Mouse (Mus musculus): ENCODE data around the gene Zfp775.
"Not testable (repeated sequence)": the region's sequence is repeated elsewhere in the genome, so short reads cannot be mapped to it uniquely, and the experiment has no call there.

Zfp775 gene

GRCm38 (mm10) chr6:48591221-48591845 is 10.5 kb upstream of the Zfp775 start:
- no peak for DNase-seq (ENCODE audit: low read depth, low spot score)

DNA sequence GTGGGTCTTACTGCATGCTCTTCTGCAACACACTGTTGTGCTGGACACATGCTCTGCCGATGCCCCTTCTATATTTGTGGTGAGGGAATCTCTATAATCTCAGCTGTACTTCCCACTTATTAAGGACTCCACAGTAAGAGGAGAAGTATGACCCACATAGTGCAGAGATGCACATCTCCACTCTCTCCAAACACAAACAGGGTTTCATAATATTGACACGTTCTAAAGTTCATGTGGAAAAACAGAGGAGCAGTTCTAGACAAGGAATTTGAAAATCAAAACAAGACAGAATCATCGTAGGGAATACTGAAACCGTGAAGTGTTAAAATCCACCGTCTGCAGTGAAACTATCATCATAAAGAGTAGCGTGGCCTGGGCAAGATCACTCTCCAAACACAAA is 10.0 kb upstream of the Zfp775 start:
- DNase-seq (ENCODE audit: low read depth, low spot score) = no peak

- DNase-seq (ENCODE audit: low read depth, low spot score) = peak; percentile 69
Observed at GRCm38 (mm10) chr6:48593158-48594042, 8.5 kb upstream of the Zfp775 start, which contains the start of the genes Repin1 and Gm44965. Gene Repin1 (plus strand): TSS chr6:48593883. Gene Gm44965 (plus strand): TSS chr6:48593941.

DNA sequence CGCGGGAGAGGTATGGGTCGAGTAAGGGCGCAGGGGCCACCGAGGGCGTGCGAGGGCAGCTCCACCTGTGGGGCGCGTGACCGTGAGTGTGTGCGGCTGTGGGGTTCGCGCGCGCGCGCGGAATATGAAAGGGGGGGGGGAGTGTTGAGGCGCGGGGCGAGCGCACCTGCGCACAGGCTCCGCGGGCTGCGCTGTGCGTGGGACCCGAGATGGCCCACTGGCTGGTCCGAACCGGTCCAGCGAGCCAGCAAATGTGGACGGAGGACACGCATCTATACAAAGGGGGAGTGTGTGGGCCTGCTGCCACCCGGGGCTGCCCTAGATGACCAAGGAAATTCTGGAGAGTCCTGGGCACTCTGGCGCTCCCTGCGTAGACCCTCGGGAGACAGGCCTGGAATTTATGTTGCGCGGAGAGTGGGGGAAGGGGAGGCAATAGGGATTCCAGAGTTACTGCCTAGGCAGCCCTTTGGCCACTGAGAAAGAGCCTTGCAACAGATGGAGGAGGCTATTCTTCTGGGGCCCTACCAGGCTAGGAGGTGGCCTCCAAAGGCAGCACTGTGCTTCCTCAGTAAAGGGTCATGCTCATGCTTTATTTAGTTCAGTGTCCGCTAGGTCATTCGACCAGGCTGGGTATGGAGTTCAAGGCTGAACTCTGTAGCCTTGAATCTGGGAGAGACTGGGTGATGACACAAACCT is 7.7 kb upstream of the Zfp775 start:
- DNase-seq (ENCODE audit: low read depth, low spot score) = peak; percentile 68

DNA sequence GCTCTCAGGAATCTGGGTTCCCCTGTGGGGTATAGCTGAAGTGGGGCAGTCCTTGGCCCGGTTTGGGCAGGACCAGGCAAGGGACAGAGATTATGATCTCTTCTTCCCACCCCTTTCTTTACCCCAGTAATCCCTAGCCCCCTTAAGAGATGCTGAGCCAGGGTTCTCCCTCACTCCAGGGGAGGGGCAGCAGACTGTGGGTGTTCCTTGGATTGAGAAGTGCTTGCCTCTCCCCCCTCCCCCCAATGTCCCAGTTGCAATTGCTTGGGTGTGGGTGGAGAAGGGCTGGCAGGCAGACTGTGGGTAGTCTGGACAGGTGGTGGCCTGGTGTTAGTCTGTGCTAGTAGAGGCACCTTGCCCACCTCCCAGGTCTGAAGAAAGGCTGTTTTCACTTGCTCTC is 6.6 kb upstream of the Zfp775 start:
- DNase-seq (ENCODE audit: low read depth, low spot score) = no peak

DNA sequence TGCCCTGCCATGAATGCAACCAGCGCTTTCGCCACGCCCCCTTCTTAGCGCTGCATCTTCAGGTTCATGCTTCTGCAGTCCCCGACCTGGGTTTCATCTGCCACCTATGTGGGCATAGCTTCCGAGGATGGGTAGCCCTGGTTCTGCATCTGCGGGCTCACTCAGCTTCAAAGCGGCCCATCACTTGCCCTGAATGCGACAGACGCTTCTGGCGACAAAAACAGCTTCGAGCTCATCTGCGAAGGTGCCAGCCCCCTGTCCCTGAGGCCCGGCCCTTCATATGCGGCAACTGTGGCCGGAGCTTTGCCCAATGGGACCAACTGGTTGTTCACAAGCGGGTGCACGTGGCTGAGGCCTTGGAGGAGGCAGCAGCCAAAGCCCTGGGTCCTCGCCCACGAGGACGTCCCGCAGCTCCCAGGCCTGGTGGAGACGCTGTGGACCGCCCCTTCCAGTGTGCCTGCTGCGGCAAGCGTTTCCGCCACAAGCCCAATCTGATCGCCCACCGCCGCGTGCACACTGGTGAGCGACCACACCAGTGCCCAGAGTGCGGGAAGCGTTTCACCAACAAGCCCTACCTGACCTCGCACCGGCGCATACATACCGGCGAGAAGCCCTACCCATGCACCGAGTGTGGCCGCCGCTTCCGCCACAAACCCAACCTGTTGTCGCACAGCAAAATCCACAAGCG is 5.2 kb upstream of the Zfp775 start:
- no peak for DNase-seq (ENCODE audit: low read depth, low spot score)

- no peak for DNase-seq (ENCODE audit: low read depth, low spot score)
Observed at GRCm38 (mm10) chr6:48597233-48597625, 4.6 kb upstream of the Zfp775 start.

DNA sequence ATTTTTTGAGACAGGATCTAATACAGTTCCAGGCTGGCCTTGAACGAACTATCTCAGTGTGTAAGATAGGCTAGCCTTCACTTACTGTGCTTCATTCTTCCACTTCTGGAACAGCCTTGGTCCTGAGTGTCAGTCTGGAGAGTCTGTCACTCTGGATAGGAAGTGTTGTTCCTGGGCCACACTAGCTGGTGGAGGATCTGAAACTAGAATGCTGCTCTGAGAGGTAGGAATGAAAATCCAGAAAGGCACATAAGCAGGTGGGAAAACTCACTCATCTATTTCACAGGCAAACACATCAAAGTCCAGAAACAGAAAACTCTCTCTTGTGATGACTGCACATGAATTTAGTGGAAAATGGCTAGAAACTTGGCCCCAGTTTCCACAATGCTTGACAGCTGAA is 1.3 kb upstream of the Zfp775 start:
- DNase-seq (ENCODE audit: low read depth, low spot score) = no peak

GRCm38 (mm10) chr6:48602080-48602741 is 348 bp downstream of the Zfp775 start:
- peak; percentile 45 for DNase-seq (ENCODE audit: low read depth, low spot score)

DNA sequence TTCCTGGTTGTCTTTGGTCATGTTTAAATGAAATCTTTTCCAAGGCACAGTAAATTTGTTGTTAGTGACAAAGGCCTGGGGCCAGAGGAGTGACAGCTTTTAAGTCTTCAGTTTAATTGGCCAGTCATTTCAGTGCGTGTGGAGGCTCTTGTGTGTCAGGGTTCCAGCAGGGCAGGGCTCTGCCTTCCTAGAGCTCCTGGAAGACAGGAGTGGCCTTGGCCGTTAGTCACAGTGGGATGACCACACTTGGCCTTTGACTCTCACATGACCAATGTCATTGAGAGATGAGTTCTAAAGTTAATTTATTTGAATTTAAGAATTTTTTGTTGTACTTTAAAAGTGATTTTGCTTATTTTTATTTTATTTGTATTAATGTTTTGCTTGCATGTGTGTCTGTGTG is 6.3 kb downstream of the Zfp775 start:
- DNase-seq (ENCODE audit: low read depth, low spot score) = no peak

- DNase-seq (ENCODE audit: low read depth, low spot score) = no peak
Observed at GRCm38 (mm10) chr6:48609512-48609911, 7.6 kb downstream of the Zfp775 start.

GRCm38 (mm10) chr6:48610657-48611056 is 8.8 kb downstream of the Zfp775 start:
- DNase-seq (ENCODE audit: low read depth, low spot score) = no peak

- DNase-seq (ENCODE audit: low read depth, low spot score) = no peak
Observed at GRCm38 (mm10) chr6:48613464-48613863, 11.6 kb downstream of the Zfp775 start.

- DNase-seq (ENCODE audit: low read depth, low spot score) = no peak
Observed at GRCm38 (mm10) chr6:48614756-48615155, 12.9 kb downstream of the Zfp775 start.

GRCm38 (mm10) chr6:48620031-48620430 is 18.2 kb downstream of the Zfp775 start:
- no peak for DNase-seq (ENCODE audit: low read depth, low spot score)

DNA sequence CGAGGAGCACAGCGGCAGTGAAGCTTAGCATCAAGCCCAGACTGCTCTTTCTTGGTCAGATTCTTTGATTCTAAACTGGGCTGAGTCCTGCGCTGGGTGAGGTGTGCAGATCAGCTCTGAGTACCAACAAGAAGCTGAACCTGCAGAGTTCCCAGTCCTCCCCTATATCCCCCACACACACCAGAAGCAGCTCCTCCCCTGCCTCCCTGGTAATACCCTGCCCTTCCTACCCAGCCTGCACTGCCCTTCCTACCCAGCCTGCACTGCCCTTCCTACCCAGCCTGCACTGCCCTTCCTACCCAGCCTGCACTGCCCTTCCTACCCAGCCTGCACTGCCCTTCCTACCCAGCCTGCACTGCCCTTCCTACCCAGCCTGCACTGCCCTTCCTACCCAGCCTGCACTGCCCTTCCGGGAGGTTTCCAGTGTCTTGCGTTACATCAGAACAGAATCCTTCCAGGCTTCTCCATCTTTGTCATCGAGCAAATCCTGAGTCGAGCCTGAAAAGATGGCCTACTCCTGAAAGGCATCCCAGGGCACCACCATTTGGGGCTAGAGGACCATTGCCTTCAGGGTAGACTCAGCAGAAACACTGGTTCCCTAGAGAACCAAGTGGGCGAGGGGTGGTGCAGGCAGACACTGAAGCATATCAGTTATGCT is 20.5 kb downstream of the Zfp775 start:
- not testable (repeated sequence) for DNase-seq (ENCODE audit: low read depth, low spot score)

DNA sequence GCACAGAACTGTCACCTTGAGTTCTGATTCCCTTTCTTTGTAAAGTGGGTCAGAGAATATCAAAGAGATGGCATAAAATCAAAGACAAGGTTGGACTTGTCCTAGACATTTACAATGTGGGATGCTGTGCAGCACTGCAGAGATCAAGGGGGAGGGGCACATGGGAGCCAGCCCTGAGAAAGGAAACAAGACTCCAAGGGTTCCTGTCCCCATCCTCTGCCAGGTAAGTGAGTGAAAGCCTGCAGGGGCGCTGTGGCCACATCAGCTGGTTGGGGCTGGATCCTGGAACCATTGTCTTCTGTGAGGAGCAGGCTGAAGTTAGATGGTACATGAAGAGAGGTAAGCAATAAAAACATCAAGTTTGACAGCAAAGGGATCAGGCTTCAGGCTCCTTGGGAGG is 21.6 kb downstream of the Zfp775 start:
- no peak for DNase-seq (ENCODE audit: low read depth, low spot score)

GRCm38 (mm10) chr6:48626464-48626863 is 24.6 kb downstream of the Zfp775 start, which contains the start of gene AI854703:
Gene AI854703 (plus strand): TSS chr6:48626764.
- no peak for DNase-seq (ENCODE audit: low read depth, low spot score)

GRCm38 (mm10) chr6:48626984-48627383 is 25.1 kb downstream of the Zfp775 start:
- peak; percentile 74 for DNase-seq (ENCODE audit: low read depth, low spot score)

- no peak for DNase-seq (ENCODE audit: low read depth, low spot score)
Observed at GRCm38 (mm10) chr6:48627511-48627924, 25.7 kb downstream of the Zfp775 start.

GRCm38 (mm10) chr6:48628377-48628776 is 26.5 kb downstream of the Zfp775 start:
- DNase-seq (ENCODE audit: low read depth, low spot score) = no peak
